Mouse (Mus musculus) MEL (cell line): ENCODE measurements around the gene Klc1. TPM values are rescaled to one million over a fixed set of nuclear protein-coding genes. Genes with fewer than 3 reads are reported as not detected.

Experiments
- DNase-seq: peaks from one replicate; pipeline ENCODE4 v3.0.0; 2011; ENCODE audit warnings: low read depth, low spot score
- H3K27ac ChIP-seq: 2 replicates; pipeline ENCODE4 v1.5.1; 2012; ENCODE audit warnings: low read depth, mild to moderate bottlenecking, control low read depth, low read length, moderate library complexity; ENCODE audit not compliant: control insufficient read depth
- H3K27me3 ChIP-seq, 2 experiments: fragments of 150-350 bp in 1 of 2; sonication (generic) in 1 of 2; 2 replicates each; pipeline ENCODE4 v1.6.1; 2012; ENCODE audit warnings: low read length in 2 of 2, mild to moderate bottlenecking in 2 of 2, improper control_type of control experiment in 1 of 2, moderate library complexity in 1 of 2; ENCODE audit not compliant: insufficient read depth in 2 of 2, control insufficient read depth in 1 of 2
- H3K36me3 ChIP-seq, 2 experiments: 2 replicates each; pipeline ENCODE4 v1.6.1; 2012 to 2014; ENCODE audit warnings: low read length in 2 of 2, improper control_type of control experiment in 1 of 2, inconsistent platforms in 1 of 2, mild to moderate bottlenecking in 1 of 2; ENCODE audit not compliant: insufficient read depth in 2 of 2, control insufficient read depth in 1 of 2
- H3K4me1 ChIP-seq, 2 experiments: fragments of 150-350 bp in 1 of 2; sonication (generic) in 1 of 2; 2 replicates each; pipeline ENCODE4 v1.6.1; 2012; ENCODE audit warnings: low read length in 2 of 2, improper control_type of control experiment in 1 of 2, mild to moderate bottlenecking in 1 of 2; ENCODE audit not compliant: insufficient read depth in 2 of 2, control insufficient read depth in 1 of 2
- H3K4me3 ChIP-seq, 2 experiments: fragments of 150-350 bp in 1 of 2; sonication (generic) in 1 of 2; 2 replicates each; pipeline ENCODE4 v1.5.1; 2012; ENCODE audit warnings: low read depth in 2 of 2, low read length in 2 of 2, mild to moderate bottlenecking in 2 of 2, moderate library complexity in 2 of 2, control low read depth in 1 of 2, improper control_type of control experiment in 1 of 2; ENCODE audit not compliant: control insufficient read depth in 1 of 2, insufficient read depth in 1 of 2
- H3K79me2 ChIP-seq: 2 replicates; pipeline ENCODE4 v1.6.1; 2012; ENCODE audit warnings: mild to moderate bottlenecking, low read length, moderate library complexity; ENCODE audit not compliant: control insufficient read depth, poor library complexity, insufficient read depth
- H3K9ac ChIP-seq: 2 replicates; pipeline ENCODE4 v1.6.1; 2012; ENCODE audit warnings: low read depth, mild to moderate bottlenecking, control low read depth, low read length, moderate library complexity; ENCODE audit not compliant: control insufficient read depth, poor library complexity, severe bottlenecking
- H3K9me3 ChIP-seq: fragments of 150-350 bp; sonication (generic); replicated peaks from 2 replicates; pipeline ENCODE4 v1.6.1; 2012; ENCODE audit warnings: mild to moderate bottlenecking, low read length, improper control_type of control experiment, moderate library complexity; ENCODE audit not compliant: insufficient read depth
- BHLHE40 ChIP-seq: IDR thresholded peaks from 2 replicates; pipeline ENCODE4 v1.6.1; 2012; ENCODE audit warnings: low read depth, mild to moderate bottlenecking, inconsistent platforms, low read length, improper control_type of control experiment, borderline replicate concordance
- CHD1 ChIP-seq: IDR thresholded peaks from 2 replicates; pipeline ENCODE4 v1.6.1; 2012; ENCODE audit warnings: low read depth, mild to moderate bottlenecking, inconsistent platforms, low read length, improper control_type of control experiment
- E2F4 ChIP-seq: IDR thresholded peaks from 2 replicates; pipeline ENCODE4 v1.6.1; 2011; ENCODE audit warnings: low read depth, low read length, improper control_type of control experiment, borderline replicate concordance
- ELF1 ChIP-seq: IDR thresholded peaks from 2 replicates; pipeline ENCODE4 v1.6.1; 2014; ENCODE audit warnings: low read depth, mild to moderate bottlenecking, inconsistent platforms, low read length, improper control_type of control experiment, moderate library complexity
- EP300 ChIP-seq, 2 experiments: IDR thresholded peaks; 2 replicates each; pipeline ENCODE4 v1.6.1; 2011; ENCODE audit warnings: improper control_type of control experiment in 2 of 2, low read length in 2 of 2, low read depth in 1 of 2, mild to moderate bottlenecking in 1 of 2
- ETS1 ChIP-seq: IDR thresholded peaks from 2 replicates; pipeline ENCODE4 v1.6.1; 2012; ENCODE audit warnings: low read depth, mild to moderate bottlenecking, inconsistent platforms, low read length, improper control_type of control experiment, moderate library complexity
- GATA1 ChIP-seq: IDR thresholded peaks from 2 replicates; pipeline ENCODE4 v1.6.1; 2011; ENCODE audit warnings: low read depth, low read length, improper control_type of control experiment
- HCFC1 ChIP-seq: IDR thresholded peaks from 2 replicates; pipeline ENCODE4 v1.6.1; 2012; ENCODE audit warnings: low read depth, mild to moderate bottlenecking, inconsistent platforms, low read length, improper control_type of control experiment, moderate library complexity
- KAT2A ChIP-seq: conservative IDR thresholded peaks from 2 replicates; pipeline ENCODE4 v1.6.1; 2012; ENCODE audit warnings: low read depth, low read length, improper control_type of control experiment, inconsistent platforms
- MAFK ChIP-seq: IDR thresholded peaks from 2 replicates; pipeline ENCODE4 v1.6.1; 2011; ENCODE audit warnings: low read depth, mild to moderate bottlenecking, low read length, improper control_type of control experiment, borderline replicate concordance
- MAZ ChIP-seq: IDR thresholded peaks from 2 replicates; pipeline ENCODE4 v1.6.1; 2012; ENCODE audit warnings: low read depth, mild to moderate bottlenecking, inconsistent platforms, low read length, improper control_type of control experiment
- MEF2A ChIP-seq: IDR thresholded peaks from 2 replicates; pipeline ENCODE4 v1.6.1; 2014; ENCODE audit warnings: low read depth, mild to moderate bottlenecking, inconsistent platforms, low read length, improper control_type of control experiment; ENCODE audit not compliant: poor library complexity, insufficient replicate concordance, severe bottlenecking; ENCODE audit errors: extremely low read depth
- MYB ChIP-seq: IDR thresholded peaks from 2 replicates; pipeline ENCODE4 v1.6.1; 2011; ENCODE audit warnings: mild to moderate bottlenecking, low read depth, low read length, improper control_type of control experiment
- MYC ChIP-seq: IDR thresholded peaks from 2 replicates; pipeline ENCODE4 v1.6.1; 2011; ENCODE audit warnings: low read depth, mild to moderate bottlenecking, low read length, improper control_type of control experiment, moderate library complexity
- NELFE ChIP-seq: IDR thresholded peaks from 2 replicates; pipeline ENCODE4 v1.6.1; 2011; ENCODE audit warnings: low read depth, low read length, improper control_type of control experiment
- NRF1 ChIP-seq: IDR thresholded peaks from 2 replicates; pipeline ENCODE4 v1.6.1; 2014; ENCODE audit warnings: low read depth, mild to moderate bottlenecking, inconsistent platforms, low read length, improper control_type of control experiment, moderate library complexity; ENCODE audit not compliant: poor library complexity, insufficient read depth, severe bottlenecking
- POLR2AphosphoS2 ChIP-seq: IDR thresholded peaks from 2 replicates; pipeline ENCODE4 v1.6.1; 2011; ENCODE audit warnings: low read length, improper control_type of control experiment
- POLR2AphosphoS5 ChIP-seq: IDR thresholded peaks from 2 replicates; pipeline ENCODE4 v1.6.1; 2012; ENCODE audit warnings: low read depth, borderline replicate concordance, mild to moderate bottlenecking, inconsistent platforms, low read length, moderate library complexity, mixed read lengths
- RAD21 ChIP-seq: IDR thresholded peaks from 2 replicates; pipeline ENCODE4 v1.6.1; 2011; ENCODE audit warnings: mild to moderate bottlenecking, low read depth, low read length, improper control_type of control experiment
- RCOR1 ChIP-seq: IDR thresholded peaks from 2 replicates; pipeline ENCODE4 v1.6.1; 2012; ENCODE audit warnings: low read depth, mild to moderate bottlenecking, inconsistent platforms, low read length, improper control_type of control experiment
- TAL1 ChIP-seq: IDR thresholded peaks from 2 replicates; pipeline ENCODE4 v1.6.1; 2012; ENCODE audit warnings: mild to moderate bottlenecking, inconsistent platforms, low read length, moderate library complexity, mixed read lengths
- TBP ChIP-seq: IDR thresholded peaks from 2 replicates; pipeline ENCODE4 v1.8.0; 2011; ENCODE audit warnings: low read depth, low read length, improper control_type of control experiment
- TCF12 ChIP-seq: IDR thresholded peaks from 2 replicates; pipeline ENCODE4 v1.6.1; 2014; ENCODE audit warnings: low read depth, mild to moderate bottlenecking, inconsistent platforms, low read length, improper control_type of control experiment, moderate library complexity
- UBTF ChIP-seq: IDR thresholded peaks from 2 replicates; pipeline ENCODE4 v1.6.1; 2012; ENCODE audit warnings: low read depth, mild to moderate bottlenecking, inconsistent platforms, low read length, improper control_type of control experiment, moderate library complexity, borderline replicate concordance; ENCODE audit not compliant: insufficient read depth
- USF2 ChIP-seq, 2 experiments: IDR thresholded peaks; 2 replicates each; pipeline ENCODE4 v1.6.1; 2011 to 2012; ENCODE audit warnings: improper control_type of control experiment in 2 of 2, low read length in 2 of 2, borderline replicate concordance in 1 of 2, inconsistent platforms in 1 of 2, low read depth in 1 of 2, mild to moderate bottlenecking in 1 of 2; ENCODE audit not compliant: insufficient read depth in 1 of 2
- ZC3H11A ChIP-seq: IDR thresholded peaks from 2 replicates; pipeline ENCODE4 v1.6.1; 2012; ENCODE audit warnings: low read depth, mild to moderate bottlenecking, inconsistent platforms, low read length, improper control_type of control experiment
- ZMIZ1 ChIP-seq: IDR thresholded peaks from 2 replicates; pipeline ENCODE4 v1.6.1; 2012; ENCODE audit warnings: low read depth, mild to moderate bottlenecking, inconsistent platforms, low read length, improper control_type of control experiment, moderate library complexity
- ZNF384 ChIP-seq: IDR thresholded peaks from 2 replicates; pipeline ENCODE4 v1.6.1; 2012; ENCODE audit warnings: low read depth, mild to moderate bottlenecking, inconsistent platforms, low read length, improper control_type of control experiment
- polyA plus RNA-seq, 2 experiments: library from polyadenylated mRNA; stranded (reverse) in 1 of 2; unstranded in 1 of 2; fragments of >175 nt in 1 of 2; fragments of >200 nt in 1 of 2; gene quantifications; 2 replicates each; pipeline versions ENCODE4 v1.2.1 to v1.2.4; 2012; ENCODE audit warnings: low replicate concordance in 2 of 2, low read depth in 1 of 2; ENCODE audit not compliant: insufficient read length in 2 of 2, insufficient read depth in 1 of 2, missing spikeins in 1 of 2
- total RNA-seq: library from RNA; depleted of rRNA; stranded (reverse); fragments of 300-350 nt; gene quantifications from 2 replicates; pipeline ENCODE4 v1.2.3, GENCODE M21; 2012

The Klc1 gene
- total and polyA plus RNA-seq, 3 experiments = 30.7 to 60.4 TPM; not detected in 1

GRCm38 (mm10) chr12:111794526-111795179, 36.0 kb downstream of the Klc1 start:
- Histone ChIP-seq H3K27me3 (no peaks in the 10 kb centered on the region), H3K79me2 (no peaks in the 10 kb centered on the region), H3K36me3 (peaks cover 0 to 2% of the 10 kb centered on the region in 2 experiments; a peak in 1 of 4 replicates), H3K27ac (no peak overlapping the region), H3K9me3 (no peaks in the 10 kb centered on the region), H3K4me3 (no peak overlapping the region), H3K4me1 (0 out of 4 replicates have a peak, but pooled peaks cover 0 to 2% of the 10 kb centered on the region in 2 experiments), H3K9ac (no peak overlapping the region)
- TF ChIP-seq GATA1 (no peak), KAT2A (no peak), ZMIZ1 (no peak), E2F4 (no peak), RCOR1 (no peak), USF2 (IDR thresholded peaks at IDR 0.05; ENCODE audit: borderline replicate concordance in 1 of 2, insufficient read depth in 1 of 2, low read depth in 1 of 2, low read length in 2 of 2) (no peak), ZNF384 (no peak), HCFC1 (no peak), BHLHE40 (no peak), TCF12 (no peak), ZC3H11A (no peak), POLR2AphosphoS5 (no peak), MAFK (no peak), CHD1 (no peak), MYC (no peak)
- no peak for DNase-seq

DNA sequence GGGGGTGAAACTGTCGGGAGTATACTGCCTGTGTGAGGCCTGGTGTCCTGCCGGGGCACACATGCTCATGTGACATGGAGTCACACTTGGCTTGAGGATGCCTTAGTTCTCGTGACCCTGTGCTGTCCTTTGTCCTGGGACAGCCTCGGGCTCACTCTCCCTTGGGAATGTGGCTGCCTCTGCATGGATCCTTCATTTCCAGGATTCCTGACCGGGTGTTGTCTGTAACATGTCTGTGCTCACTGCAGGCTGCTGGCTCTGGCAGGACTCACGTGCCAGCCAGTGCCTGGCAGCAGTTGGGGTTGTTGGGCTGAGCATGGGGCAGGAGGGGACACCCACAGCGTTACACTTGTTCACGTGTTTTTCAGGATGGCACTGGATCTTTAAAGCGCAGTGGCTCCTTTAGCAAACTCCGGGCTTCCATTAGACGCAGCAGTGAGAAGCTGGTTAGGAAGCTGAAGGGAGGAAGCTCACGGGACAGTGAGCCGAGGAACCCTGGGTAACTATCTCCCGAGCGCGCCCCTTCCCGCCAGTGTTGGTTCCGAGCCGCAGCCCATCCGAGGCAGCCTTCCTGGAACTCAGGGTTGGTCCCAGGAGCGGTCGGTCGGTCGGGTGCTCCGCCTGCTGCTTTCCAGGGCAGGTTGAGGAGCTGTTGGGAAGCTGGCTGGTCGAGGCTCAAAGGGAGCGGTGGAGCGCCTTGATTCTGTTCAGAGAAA, 36.7 kb downstream of the Klc1 start:
- Histone ChIP-seq H3K9me3 (no peaks in the 10 kb centered on the region), H3K79me2 (no peaks in the 10 kb centered on the region), H3K36me3 (peaks cover 0 to 2% of the 10 kb centered on the region in 2 experiments; a peak in 1 of 4 replicates), H3K4me3 (no peak overlapping the region), H3K27ac (no peak overlapping the region), H3K27me3 (no peaks in the 10 kb centered on the region), H3K9ac (no peak overlapping the region), H3K4me1 (0 out of 4 replicates have a peak, but pooled peaks cover 0 to 2% of the 10 kb centered on the region in 2 experiments)
- TF ChIP-seq TAL1 = no peak
- no peak for TF ChIP-seq ELF1
- TF ChIP-seq TCF12 = no peak
- no peak for TF ChIP-seq MYB
- TF ChIP-seq EP300 (IDR thresholded peaks at IDR 0.05; ENCODE audit: low read depth in 1 of 2, low read length in 2 of 2) = no peak
- TF ChIP-seq ETS1 = no peak
- no peak for TF ChIP-seq MYC
- no peak for TF ChIP-seq TBP
- no peak for TF ChIP-seq POLR2AphosphoS2
- no peak for TF ChIP-seq MAZ
- no peak for TF ChIP-seq NELFE
- TF ChIP-seq MEF2A = no peak
- TF ChIP-seq ZC3H11A = no peak
- no peak for TF ChIP-seq RAD21
- TF ChIP-seq NRF1 = no peak
- no peak for TF ChIP-seq MAFK
- no peak for TF ChIP-seq KAT2A
- TF ChIP-seq UBTF = no peak
- DNase-seq = no peak
